Mouse (Mus musculus): ENCODE measurements around the gene S100a14.
A peak's percentile ranks its signal among the peaks of the same experiment; 100 is the strongest.

The S100a14 gene

DNA sequence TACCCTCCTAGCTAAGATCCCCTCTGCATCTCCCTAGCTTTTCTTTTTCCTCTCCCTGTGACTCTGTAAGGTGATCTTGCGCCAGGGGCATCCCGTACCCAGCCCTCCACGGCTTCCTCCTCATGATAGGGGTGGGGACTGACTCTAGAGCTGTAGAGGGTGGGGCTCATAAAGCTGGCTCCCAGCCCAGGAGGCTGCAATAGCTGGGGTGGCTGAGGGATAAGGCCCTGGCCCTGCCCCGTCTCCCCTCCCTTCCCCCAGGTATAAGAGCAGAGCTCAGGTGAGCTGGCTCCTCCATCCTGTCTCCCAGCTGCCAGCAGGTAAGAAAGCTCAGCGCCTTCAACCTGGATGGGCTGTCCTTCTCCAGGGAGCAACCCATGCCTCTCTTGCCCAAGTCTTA lies at the start of gene S100a14:
S100a14 (plus strand) TSS at position 277 of the 400 bp plus-strand sequence.
- DNase-seq = no peak

DNA sequence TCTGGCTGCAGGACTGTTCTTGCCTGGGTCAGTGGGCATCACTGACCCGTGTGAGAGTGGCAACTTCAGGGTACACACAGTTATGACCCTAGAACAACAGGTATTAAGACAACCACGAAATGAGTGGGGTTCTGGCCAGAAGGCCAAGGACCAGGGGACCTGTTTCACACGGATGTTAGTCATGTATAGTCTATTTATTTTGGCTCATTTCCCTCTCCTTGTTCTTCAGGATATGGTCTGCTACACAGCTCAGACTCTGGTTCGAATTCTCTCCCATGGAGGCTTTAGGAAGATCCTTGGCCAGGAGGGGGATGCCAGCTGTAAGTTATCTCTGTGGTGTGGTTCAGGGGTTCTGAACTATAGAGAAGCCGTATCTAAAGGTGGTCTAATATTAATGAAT lies 39.7 kb upstream of the S100a14 start:
- DNase-seq = no peak

DNA sequence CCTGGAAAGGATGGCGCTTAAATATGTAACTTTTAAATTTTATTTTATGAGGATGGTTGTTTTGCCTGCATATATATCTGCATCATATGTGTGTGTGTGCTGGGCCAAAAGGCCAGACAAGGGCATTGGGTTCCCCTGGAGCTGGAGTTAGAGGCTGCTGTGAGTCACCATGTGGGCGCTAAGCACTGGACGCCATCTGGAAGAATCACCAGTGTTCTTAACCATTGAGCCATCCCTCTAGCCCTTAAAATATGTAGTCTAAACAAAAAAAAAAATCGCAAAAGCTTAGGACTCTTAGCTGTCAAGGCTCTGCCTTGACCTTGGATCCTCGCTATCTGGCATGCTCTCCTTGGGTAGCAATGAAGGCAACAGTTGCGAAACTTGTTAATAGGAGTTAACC lies 38.1 kb upstream of the S100a14 start:
- no peak for DNase-seq

DNA sequence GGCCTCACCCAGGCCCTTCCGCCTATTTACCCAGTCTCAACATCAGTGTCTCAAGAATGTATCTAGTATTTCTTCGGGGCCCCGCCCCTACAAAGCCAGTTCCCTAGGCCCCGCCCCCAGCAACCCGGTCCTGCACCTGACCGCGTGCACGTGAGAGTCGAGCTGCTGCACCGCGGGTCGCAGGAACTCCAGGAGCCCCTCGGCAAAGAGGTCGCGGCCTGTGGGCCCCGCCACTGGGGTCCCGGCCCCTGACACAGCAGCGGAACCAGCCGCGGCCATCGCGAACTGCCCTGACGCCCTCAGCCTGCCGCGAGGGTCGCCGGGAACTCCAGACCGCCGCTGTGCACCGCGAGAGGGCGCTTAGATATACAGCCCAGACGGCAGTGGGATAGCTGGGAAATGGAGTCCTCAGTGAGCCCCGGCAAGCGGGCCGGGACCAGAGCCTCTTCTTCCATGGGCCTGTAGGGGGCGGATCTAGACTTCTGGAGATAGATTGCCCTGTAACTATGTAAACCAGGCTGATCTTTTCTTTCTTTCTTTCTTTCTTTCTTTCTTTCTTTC lies 35.9 kb upstream of the S100a14 start, which contains the start of gene Snapin:
Snapin (minus strand) TSS at position 338 of the 561 bp plus-strand sequence.
- peak; percentile 99 for DNase-seq

DNA sequence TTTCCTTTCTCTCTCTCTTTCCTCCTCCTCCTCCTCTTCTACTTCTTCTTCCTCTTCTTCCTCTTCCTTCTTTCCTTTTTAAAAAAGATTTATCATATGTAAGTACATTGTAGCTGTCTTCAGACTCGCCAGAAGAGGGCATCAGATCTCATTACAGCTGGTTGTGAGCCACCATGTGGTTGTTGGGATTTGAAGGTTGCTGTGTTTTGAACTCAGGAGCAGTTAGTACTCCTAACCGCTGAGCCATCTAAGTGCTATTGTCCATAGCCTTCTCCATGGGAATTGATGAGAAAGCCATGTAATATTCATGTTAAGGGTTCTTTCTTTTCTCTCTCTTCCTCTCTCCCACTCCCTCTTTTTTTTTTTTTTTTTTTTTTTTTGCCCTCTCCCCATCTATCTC lies 35.3 kb upstream of the S100a14 start:
- DNase-seq = no peak

DNA sequence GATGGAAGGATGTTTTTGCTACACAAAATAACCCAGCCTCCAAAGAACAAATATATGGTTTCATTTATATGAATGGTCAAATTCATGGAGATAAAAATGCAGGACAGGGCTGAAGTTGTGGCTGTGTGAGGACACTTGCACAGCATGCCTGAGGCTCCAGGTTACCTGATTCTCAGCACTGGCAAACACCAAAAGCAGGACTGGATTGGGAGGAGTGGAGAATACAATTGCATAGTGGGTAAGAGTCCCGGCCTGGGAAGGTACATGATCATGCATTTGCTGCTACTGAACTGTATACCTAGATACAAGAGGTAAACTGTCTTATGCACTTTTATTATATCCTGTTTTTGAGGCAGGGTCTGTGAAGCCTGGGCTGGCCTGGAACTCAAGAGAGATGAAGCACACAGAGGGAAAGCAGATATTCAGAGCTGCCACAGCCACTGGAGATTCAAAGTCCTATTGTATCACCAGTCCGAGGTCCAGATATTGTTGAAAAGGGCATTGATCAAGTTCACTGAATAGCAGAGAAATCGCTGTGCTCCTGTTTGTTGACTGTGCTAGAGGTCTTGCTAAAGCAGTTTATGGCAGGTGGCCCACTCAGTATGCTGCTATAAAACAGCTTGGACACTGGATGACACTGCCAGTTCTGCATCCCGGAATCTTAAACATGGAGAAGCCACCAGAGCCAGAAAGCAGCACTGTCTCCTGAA lies 32.7 kb upstream of the S100a14 start:
- no peak for DNase-seq

DNA sequence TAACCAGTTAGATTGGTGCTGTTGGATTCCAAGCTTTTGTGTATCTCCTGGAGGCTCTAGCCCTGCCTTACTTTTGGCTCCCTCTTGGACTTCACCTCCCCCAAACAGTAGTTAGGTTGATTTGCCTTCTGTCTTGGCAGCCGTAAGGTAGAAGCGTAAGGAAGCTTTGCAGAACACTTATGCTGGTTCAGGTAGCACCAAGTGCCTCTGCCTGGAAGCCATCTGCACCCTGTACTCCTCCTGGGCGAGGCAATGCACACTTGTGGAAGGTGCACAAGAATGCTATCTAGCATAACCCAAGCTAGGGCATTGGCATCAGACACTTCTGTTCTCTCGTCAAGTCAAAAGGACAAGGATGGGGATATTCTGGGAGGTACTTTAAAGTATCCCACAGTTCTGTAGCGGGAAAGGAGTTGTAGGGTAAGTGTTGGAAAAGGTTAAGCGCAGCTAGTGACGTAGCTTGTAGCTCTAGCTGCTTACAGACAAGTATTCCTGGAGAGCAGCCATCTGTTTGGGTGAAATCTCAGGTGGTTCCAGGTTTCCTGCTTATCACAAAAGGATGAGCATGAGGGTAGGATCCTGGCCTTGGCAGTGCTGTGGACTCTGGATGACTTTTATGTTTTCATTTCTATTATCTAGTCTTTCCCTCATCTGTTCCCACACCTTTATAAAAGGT lies 30.7 kb upstream of the S100a14 start:
- DNase-seq = no peak

DNA sequence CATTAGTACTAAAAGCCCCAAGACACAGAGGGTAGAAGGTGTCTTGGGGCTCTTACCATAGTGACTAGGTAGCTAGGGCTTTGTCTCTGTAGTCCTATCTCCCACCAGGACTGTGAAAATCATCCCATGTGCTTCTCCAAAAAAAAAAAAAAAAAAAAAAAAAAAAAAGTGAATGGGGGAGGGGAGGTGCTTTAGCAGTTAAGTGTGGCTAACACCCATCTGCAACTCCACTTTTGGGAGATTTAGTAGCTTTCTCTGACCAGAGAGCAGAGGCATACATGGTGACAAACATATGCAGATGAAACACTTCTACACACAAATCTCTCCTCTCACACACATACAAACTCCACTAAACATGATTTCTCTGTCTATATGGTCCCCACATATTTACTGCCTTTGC lies 29.1 kb upstream of the S100a14 start:
- DNase-seq = no peak

DNA sequence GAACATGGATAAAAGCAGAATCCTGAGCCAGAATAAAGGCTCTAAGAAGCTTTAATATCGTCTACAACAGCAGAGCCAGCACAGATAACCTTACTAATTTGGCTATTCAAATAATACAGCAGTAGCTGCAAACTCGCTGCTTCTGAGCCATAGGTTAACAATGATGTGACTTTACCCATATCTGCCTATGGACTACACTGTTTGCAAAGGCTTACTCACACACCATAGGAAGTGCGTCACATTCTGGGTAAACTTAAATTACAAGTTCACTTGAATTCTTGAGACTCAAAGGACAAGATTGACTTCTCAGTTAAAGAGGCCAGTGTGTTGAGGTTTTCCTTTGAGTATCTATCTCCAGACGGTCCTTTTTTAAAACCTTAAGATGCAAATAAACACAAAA lies 23.2 kb upstream of the S100a14 start:
- no peak for DNase-seq

DNA sequence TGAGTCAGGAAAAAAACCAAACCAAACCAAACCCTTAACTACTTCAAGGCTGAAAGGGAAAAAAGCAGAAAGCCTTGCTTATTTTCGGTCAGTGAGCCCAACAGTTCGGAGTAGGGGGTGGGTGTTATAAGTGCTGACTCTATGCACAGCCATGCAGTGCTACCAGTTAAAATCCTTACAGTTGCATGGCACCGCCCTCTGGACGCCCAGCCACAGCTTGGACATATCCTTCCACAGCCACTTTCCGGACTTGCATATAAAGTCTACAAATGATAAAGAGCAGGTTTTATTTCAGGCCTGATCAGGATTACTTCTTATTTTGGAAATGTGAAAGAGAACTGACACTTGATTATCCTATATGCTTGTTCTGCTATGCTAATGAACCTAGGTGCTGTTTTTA lies 21.4 kb upstream of the S100a14 start:
- no peak for DNase-seq

DNA sequence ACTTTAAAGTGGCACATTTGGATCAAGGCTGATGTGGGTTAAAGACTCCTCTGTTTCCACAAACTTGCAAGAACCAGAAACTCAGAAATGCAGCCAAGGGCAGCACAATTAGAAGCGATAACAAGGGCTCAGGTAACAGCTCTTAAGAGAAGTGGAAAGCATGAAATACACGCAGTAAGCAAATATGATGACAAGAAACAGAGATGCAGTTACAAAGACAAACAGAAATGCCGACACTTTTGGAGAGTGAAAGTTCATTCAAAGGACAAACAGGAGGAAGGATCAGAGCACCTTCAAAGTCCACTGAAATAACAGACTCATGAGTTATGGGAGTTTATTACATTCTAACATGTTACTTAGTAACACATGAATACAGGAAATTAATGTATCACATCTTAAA lies 20.3 kb upstream of the S100a14 start:
- no peak for DNase-seq

DNA sequence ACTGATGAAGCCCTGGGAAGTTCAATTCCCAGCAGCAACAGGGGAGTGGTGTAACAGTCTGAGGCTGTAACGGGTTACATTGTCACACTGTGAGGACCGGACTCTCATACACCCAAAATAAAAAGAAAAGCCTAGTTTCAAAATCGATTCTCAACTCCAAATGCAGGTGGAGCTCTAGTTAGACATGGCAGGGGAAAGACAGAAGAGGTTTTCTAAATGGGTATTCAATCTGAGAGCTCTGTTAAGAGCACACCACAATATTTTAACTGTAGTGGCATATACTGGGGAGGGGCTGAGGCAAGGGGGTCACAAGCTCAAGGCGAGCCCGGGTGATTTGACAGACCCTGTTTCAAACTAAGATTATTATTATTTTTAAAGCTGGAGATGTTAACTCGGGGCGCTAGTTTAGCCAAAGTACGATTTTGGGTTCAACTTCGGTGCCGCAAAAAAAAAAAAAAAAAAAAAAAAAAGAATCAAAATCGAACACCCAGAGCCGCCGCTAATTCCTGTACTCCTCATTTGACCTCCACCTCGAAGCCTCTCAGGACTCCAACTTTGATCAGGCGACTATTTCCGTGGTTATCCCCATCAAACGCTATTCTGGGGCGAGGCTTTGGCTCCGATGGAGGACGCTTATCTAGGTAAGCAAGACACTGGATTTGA lies 18.2 kb upstream of the S100a14 start:
- no peak for DNase-seq

DNA sequence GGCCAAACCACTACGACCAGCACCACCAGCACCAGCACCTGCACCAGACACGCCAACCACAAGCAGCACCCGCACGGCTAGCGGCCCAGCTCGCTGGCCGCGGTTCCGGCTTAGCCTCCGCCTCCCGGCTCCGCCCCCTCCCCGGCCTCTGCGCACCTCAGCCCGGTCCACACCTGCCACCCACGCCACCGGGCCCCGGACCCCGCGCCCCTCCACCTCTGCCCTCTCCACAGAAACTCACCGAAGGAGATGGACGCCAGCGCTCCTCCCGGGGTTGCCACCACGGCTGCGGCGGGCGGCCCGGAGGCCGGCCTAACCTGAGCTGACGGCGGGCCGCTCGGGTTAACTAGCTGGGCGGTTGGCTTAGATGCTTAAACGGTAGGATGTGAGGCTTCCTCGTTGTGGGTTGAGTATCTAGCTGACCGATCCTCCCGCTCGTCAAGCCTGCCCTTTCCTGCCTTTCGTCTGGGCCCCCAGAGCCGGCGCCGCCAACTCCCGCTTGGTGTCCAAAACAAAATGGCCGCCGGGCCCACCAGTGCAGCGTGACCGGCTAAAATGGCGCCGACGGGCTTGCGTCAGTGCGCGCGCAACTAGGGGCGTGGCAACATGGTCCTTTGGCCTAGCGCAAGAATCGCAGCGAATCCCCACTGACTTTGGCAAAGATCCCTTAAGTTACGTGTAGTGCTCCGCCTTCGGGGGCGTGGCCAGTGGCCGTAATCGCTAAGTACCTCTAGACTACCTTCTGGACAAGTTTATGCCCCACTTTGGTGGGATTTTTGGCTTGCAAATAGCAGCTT lies 17.5 kb upstream of the S100a14 start, which contains the start of gene Chtop:
Chtop (minus strand) TSS at position 549 of the 797 bp plus-strand sequence.
- DNase-seq = peak; percentile 100

DNA sequence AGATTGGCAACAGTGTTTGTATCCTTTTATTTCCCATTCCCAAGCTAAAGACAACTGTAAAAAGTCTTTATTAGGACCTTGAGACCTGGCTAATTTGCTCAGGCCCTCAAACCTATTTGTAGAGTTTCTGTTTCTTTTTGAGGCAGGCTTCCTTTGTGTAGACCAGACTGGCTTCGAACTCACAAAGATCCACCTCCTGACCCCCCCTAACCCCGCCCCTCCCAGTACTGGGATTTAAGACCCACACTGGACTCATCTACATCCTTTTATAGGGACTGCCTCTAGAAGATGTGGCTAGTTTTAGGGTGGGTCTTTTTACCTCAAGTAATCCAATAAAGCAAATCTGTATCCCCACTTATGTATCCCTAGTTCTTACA lies 16.9 kb upstream of the S100a14 start:
- no peak for DNase-seq

DNA sequence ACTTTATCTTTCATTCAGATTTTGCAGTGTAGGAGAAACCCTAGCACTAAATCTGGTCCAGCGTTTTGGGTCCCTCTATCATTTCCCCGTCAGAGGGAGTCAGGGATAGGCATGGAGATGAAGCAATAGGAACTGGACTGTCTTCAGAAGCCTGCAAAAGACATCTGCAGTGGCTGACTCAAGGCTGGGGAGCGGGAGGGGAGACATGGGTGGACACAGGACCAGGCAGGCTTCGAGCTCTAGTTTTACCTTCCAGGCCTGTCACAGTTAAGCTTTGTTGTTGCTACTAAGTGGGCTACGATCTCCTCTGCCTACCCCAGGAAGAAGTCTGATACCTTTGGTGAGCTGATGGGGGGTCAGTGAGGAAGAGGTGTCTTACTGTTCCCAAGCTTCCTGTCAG lies 14.4 kb upstream of the S100a14 start:
- DNase-seq = no peak

DNA sequence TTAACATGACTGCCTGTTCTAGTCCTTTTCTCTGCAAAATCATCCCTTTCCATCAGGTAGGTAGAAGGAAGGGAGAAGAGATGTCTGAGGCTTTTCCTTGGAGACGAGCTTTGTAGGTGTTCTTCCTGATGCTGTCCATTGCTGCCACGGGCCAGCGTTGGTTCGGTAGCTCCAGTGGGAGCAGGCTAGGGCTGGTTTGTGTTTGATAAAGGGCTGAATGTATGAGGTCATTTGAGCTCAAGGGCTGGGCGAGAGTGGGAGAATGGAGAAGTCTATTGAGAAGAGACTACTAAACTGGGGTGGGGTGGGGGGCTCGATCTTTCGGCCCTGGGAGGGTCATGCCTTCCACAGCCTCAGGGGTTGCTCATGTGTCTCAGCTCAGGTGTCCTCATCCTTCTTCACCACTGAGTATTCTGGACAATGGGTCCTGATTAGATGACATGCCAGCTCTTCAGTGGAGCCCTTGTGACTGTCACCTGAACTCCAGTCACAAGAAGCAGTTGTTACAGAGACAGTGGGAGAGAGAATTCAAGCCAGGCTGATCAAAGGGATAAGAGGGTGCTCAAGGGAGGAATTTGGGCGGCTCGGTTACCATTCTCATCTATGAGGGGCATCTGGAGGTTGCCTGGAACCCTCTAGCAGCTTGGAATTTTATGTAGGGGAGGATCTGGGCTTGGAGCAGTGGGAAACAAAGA lies 13.6 kb upstream of the S100a14 start:
- no peak for DNase-seq

DNA sequence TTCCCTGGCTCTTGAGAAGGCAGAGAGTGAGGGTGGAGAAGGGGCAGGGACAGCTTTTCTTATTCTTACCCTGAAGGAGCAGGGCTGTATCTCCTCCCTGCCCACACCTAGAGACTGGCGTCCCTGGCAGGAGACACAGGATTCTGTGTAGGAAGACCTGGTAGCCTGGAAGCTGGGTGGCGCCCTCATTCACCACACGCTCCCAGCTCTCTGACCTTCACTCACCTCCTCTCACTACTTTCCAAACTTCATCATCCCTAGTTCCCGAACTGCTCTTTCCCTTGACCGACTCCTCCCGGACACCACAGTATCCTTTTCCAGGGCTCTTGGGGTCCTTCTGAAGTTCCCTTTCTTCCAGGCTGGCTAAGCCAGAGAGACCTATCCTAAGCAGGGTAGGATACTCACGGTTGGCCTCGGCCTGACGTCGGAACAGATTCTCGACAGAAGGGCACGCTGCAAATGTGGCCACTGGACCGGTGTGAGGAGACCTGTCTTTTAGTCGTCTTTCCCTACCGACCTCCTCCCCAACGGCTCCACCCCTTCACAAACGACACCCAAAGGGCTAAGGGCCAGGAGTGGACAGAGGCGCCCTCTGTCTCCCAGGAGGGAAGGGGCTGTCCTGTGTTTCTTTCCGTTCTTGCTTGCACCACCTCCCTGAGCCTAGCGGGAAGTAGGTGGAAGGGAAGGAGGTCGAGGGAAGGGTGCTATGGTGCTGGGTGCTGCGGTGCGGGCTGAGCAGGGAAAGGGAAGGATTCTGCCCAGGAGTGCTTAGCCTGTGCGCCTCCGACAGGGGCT lies 12.7 kb upstream of the S100a14 start, which contains the start of the genes S100a1 and S100a13:
S100a1 (minus strand) TSS at position 597 of the 795 bp plus-strand sequence.
S100a13 (plus strand) TSS at position 640 of the 795 bp plus-strand sequence.
- DNase-seq = peak; percentile 86

DNA sequence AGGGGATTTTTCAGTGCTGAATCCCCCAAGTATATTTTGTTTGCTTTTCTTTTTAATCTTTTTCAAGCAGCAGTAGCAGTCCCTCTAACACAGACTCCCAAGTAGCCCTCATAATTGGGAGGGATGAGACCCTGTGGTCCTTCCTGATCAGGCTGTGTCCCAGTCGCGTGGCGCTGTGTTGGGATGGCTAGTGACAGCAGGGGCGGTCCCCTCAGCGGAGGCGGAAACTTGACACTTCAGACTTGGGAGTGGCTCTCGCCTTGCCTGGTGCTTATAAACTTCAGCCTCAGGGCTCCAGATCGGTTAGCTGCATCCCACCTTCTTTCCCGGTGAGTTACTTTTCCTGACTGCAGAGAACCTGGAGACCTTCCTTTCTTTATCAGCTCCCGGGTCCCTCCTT lies 12.0 kb upstream of the S100a14 start:
- peak; percentile 77 for DNase-seq

DNA sequence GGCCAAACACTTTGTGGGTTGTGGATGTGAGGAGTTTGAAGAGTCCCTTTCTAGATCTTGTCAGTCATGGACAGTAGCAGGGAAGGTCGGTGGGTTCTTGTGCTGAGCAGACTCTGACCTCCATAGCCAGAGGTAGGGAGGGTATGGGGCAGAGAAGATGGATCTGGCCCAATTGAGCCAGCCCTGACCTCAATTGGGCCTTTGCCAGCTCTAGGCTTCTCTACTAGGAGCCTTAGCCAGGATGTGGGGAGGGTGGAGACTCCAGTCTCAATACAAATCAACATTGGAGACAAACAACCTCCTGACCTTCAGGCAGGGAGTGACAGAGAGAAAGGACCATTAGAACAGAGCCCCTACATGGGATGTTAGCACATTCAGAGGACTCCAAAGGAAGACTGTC lies 11.4 kb upstream of the S100a14 start:
- peak; percentile 55 for DNase-seq

DNA sequence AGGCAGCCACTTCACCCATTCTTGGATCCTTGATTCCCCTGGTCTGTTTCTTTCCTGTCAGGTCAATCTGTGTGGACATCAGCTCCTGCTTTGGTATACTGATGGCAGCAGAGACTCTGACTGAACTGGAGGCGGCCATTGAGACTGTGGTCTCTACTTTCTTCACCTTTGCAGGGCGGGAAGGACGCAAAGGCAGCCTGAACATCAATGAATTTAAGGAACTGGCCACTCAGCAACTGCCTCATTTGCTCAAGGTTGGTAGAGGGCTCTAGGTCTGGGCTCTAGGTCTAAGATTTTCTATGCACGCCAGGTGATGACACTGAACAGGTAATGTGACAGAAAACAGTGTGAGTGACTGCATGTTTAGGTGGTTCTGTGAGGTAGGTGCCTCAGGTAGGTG lies 10.9 kb upstream of the S100a14 start:
- no peak for DNase-seq

DNA sequence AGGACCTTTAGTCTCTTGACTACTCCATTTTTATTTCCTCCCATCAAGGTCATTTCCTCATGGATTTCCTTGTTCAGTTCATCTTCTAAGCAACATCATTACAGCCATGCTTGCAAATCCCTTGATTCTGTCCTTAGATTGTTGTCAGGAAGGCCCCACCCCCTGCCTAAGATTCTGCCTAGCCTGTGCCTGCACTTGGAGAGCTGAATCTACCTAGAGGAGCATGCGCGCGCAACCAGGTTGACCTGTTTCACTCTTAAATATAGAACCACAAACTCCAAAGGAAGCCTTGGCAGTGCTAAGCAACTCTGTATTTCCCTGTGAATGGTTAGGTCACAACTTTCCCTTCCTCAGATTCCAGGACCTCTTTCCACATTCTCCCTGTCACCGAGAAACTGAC lies 8.9 kb upstream of the S100a14 start:
- DNase-seq = no peak
